Mouse (Mus musculus) cerebellum, adult 2 months (tissue): Measurements from ENCODE around the gene Lsm4.

ENCODE experiments used
- CTCF ChIP-seq: fragments of 200-500 bp; IDR thresholded peaks from 2 replicates; pipeline ENCODE4 v1.5.1; 2011; ENCODE audit warnings: low read depth, mild to moderate bottlenecking, control low read depth, low read length, moderate library complexity, borderline replicate concordance; ENCODE audit not compliant: insufficient read depth
- POLR2A ChIP-seq: fragments of 200-500 bp; IDR thresholded peaks from 2 replicates; pipeline ENCODE4 v1.6.1; 2011; ENCODE audit warnings: low read length, control low read depth, borderline replicate concordance; ENCODE audit not compliant: insufficient read depth

DNA sequence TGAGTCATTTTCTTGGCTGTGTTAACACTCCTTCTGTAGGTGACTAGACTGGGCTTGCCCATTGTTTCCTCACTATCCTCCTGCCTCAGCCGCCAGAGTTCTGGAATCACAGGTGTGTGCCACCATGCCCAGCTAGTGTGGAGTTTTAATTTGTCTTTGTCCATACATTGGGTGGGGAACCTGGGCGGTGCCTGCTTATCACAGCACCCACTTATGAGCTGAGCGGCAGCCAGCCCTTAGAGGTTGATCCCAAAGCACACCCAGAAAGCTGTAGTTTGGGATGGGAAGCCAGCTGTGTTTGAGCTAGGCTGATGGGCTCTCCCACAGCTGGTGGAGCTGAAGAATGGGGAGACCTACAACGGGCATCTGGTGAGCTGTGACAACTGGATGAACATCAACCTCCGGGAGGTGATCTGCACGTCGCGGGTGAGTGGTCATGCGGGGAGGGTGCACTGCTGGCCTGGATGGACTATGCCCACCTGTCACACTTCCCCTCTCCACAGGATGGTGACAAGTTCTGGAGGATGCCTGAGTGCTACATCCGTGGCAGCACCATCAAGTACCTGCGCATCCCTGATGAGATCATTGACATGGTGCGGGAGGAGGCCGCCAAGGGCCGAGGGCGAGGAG is 4.5 kb downstream of the Lsm4 start:
- TF ChIP-seq CTCF: no peak
- no peak for TF ChIP-seq POLR2A
